Mouse (Mus musculus): Measurements from ENCODE around the gene Wbp1l. TPM values are rescaled to one million over a fixed set of nuclear protein-coding genes. Genes with fewer than 3 reads are reported as not detected.

Gene Wbp1l
- polyA plus RNA-seq, 1 experiment from 2014 or later = 37.0 TPM

DNA sequence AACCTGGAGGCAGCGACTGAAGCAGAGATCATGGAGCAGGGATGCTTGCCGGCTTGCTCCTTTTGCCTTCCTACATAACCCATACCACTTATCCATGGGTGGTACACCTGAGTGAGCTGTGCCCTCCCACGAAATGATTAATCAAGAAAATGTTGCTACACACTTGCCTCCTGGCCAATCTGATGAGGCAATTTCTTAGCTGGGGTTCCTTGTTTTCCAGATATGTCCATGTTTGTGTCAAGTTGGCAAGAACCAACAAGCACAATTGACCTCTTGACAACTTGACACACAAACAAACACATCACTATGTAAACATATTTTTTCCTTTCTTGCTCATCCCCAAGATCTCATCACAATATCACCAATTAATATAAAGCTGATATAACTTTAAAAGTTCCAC, 76.8 kb downstream of the Wbp1l start:
- 89% methylated on average over 3 of the region's 3 CpGs for WGBS
- Histone ChIP-seq H3K4me2 (replicated peaks; ENCODE audit: low read depth, low read length) (no peak overlapping the region), H3K9ac (replicated peaks; ENCODE audit: low read depth, low read length) (no peak overlapping the region), H3K27me3 (ENCODE audit: control insufficient read depth, insufficient read depth, low read length) (no peaks in the 10 kb centered on the region), H3K4me3 (ENCODE audit: low read depth, low read length) (no peak overlapping the region), H3K4me1 (ENCODE audit: control insufficient read depth, insufficient read depth, low read length) (no peaks in the 10 kb centered on the region), H3K9me3 (ENCODE audit: control insufficient read depth, low read depth, low read length) (no peaks in the 10 kb centered on the region), H3K27ac (ENCODE audit: low read length) (no peak overlapping the region), H3K36me3 (ENCODE audit: control insufficient read depth, insufficient read depth, low read length) (no peaks in the 10 kb centered on the region)
- ATAC-seq (ENCODE audit: insufficient number of reproducible peaks, insufficient read depth, low FRiP score, low read depth) = no peak

DNA sequence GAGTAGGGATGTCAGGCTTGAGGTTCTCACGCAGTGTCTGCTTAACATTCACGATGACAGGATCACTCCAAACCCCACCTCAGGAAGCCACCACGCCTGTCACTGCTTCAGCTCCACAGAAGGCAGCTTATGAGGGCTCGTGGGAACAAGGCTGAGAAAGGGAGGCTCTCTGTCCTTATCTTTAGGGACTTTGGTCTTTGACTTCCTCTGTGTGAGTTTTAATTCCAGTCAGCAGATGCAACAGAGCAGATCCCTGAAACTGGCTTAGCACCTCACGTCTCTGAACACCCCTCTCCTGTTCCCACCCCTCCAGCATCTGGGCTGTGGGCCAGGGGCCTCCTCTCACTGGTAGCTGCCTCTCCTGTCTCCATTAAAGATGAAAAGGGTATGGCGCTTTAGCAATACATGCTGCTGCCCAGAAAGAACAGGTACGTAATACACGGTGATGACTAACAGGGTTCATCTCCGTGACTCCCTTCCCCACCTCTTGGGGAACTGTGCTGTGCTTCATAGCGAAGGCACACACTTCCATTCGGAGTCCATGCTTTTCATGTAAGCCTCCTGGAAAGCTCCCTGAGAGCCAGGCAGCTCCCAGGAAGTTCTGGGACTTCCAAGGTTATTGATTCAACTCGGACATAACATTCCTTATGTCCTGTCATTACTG, 81.0 kb downstream of the Wbp1l start:
- Histone ChIP-seq H3K4me1 (ENCODE audit: control insufficient read depth, insufficient read depth, low read length) (no peaks in the 10 kb centered on the region), H3K4me3 (ENCODE audit: low read depth, low read length) (no peak overlapping the region), H3K36me3 (ENCODE audit: control insufficient read depth, insufficient read depth, low read length) (no peaks in the 10 kb centered on the region), H3K9ac (replicated peaks; ENCODE audit: low read depth, low read length) (no peak overlapping the region), H3K27me3 (ENCODE audit: control insufficient read depth, insufficient read depth, low read length) (no peaks in the 10 kb centered on the region), H3K4me2 (replicated peaks; ENCODE audit: low read depth, low read length) (no peak overlapping the region), H3K27ac (ENCODE audit: low read length) (no peak overlapping the region), H3K9me3 (ENCODE audit: control insufficient read depth, low read depth, low read length) (no peaks in the 10 kb centered on the region)
- ATAC-seq (ENCODE audit: insufficient number of reproducible peaks, insufficient read depth, low FRiP score, low read depth) = no peak
- 51% methylated on average over 12 of the region's 12 CpGs for WGBS

DNA sequence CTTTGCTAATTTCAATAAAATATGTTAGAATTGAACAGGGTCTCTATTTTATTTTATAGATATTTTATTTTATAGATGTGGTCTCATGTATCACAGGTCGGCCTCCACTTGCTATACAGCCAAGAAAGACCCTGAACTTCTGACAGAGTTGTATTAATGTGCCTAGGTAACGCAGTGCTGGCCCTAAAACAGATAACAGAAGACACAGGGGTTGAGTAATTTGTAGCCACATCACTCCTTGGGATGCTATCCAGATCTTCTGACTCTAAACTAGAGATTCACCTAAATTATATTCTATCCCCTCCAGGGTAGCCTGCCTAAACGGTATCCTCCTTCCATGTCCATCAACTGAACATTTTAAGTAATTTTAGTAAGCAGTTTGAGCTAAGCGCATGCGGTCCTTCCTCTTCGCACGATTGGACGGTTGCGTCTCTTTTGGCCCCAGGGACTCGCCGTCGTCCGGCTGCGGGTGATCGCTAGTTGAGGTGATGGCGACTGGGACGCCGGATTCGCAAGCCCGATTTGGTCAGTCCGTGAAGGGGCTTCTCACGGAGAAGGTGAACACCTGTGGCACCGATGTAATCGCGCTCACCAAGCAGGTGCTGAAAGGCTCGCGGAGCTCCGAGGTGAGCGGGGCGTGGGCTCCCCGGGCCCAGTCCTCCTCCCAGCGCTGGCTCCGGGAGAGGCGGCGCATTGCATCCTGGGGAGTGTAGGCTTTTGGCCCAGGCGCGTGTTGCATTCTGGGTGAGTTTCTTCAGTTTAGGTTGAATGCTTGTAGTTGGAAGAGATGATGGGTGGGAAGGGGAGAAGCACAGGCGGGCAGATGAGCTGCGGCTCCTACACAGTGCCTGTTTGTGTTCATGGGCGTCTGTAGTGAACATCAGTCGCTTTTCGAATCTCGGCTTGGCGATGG, 90.8 kb downstream of the Wbp1l start, which contains the start of gene Borcs7:
Gene Borcs7 (plus strand): TSS at position 447 of the 913 bp plus-strand sequence.
- no peaks in the 10 kb centered on the region for H3K36me3 ChIP-seq (ENCODE audit: control insufficient read depth, insufficient read depth, low read length)
- WGBS = 2% methylated on average over 44 of the region's 44 CpGs
- no peaks in the 10 kb centered on the region for H3K27me3 ChIP-seq (ENCODE audit: control insufficient read depth, insufficient read depth, low read length)
- peak within 1 kb of the TSS; percentile 81 for H3K9ac ChIP-seq (replicated peaks; ENCODE audit: low read depth, low read length)
- H3K4me2 ChIP-seq (replicated peaks; ENCODE audit: low read depth, low read length) = peak within 1 kb of the TSS; percentile 36
- 0 out of 2 replicates have a peak, but pooled peaks cover 5% of the 10 kb centered on the region for H3K4me1 ChIP-seq (ENCODE audit: control insufficient read depth, insufficient read depth, low read length)
- peak; percentile 94 for ATAC-seq (ENCODE audit: insufficient number of reproducible peaks, insufficient read depth, low FRiP score, low read depth)
- H3K4me3 ChIP-seq (ENCODE audit: low read depth, low read length) = peak within 1 kb of the TSS; percentile 76
- peak within 1 kb of the TSS; percentile 66 for H3K27ac ChIP-seq (ENCODE audit: low read length)
- H3K9me3 ChIP-seq (ENCODE audit: control insufficient read depth, low read depth, low read length) = no peaks in the 10 kb centered on the region

DNA sequence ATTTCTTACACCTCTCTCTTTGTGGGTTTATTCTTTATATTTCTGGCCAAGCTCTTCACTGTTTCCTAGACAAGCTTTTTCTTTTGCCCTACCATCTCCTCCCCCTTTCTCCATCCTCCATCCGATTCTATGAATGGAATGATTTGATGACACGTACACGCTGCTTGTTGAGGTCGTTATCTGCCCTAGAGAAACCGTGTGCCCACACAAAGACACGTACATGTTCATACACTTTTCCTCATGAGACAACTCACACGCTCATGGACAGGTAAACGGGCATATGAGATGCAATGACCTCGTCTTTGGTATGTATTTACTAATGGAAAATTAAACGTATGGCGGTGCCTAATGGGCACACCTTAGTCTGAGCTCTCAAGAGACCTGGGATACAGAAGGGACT, 91.5 kb downstream of the Wbp1l start:
- Histone ChIP-seq H3K4me3 (ENCODE audit: low read depth, low read length) (peak overlapping the region; percentile 76), H3K9ac (replicated peaks; ENCODE audit: low read depth, low read length) (peak overlapping the region; percentile 81), H3K27me3 (ENCODE audit: control insufficient read depth, insufficient read depth, low read length) (no peaks in the 10 kb centered on the region), H3K36me3 (ENCODE audit: control insufficient read depth, insufficient read depth, low read length) (no peaks in the 10 kb centered on the region), H3K27ac (ENCODE audit: low read length) (no peak overlapping the region), H3K4me2 (replicated peaks; ENCODE audit: low read depth, low read length) (peak overlapping the region; percentile 36), H3K9me3 (ENCODE audit: control insufficient read depth, low read depth, low read length) (no peaks in the 10 kb centered on the region), H3K4me1 (ENCODE audit: control insufficient read depth, insufficient read depth, low read length) (0 out of 2 replicates have a peak, but pooled peaks cover 5% of the 10 kb centered on the region)
- WGBS = 74% methylated on average over 11 of the region's 11 CpGs
- 0 out of 2 replicates have a peak, but pooled peaks have one; percentile 8 for ATAC-seq (ENCODE audit: insufficient number of reproducible peaks, insufficient read depth, low FRiP score, low read depth)

DNA sequence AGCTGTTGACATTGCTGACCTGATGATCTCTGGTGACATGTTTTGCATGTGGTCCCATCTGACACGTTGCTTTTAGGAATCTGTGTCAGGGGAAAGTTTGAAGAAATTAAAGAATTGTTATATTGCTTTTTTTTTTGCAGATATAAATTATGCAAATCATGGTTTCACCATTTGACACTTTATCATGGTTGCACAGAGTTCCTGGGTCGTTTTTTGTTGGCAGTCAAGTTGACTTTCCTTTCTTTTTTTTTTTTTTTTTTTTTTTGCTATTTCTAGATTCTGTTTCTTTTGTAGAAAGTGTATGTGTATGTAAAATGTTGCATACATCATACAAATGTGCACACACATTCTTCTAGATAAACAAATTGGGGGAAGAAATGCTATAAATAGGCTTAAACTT, 92.2 kb downstream of the Wbp1l start:
- Histone ChIP-seq H3K9ac (replicated peaks; ENCODE audit: low read depth, low read length) (no peak overlapping the region), H3K4me1 (ENCODE audit: control insufficient read depth, insufficient read depth, low read length) (0 out of 2 replicates have a peak, but pooled peaks cover 5% of the 10 kb centered on the region), H3K9me3 (ENCODE audit: control insufficient read depth, low read depth, low read length) (no peaks in the 10 kb centered on the region), H3K4me3 (ENCODE audit: low read depth, low read length) (no peak overlapping the region), H3K36me3 (ENCODE audit: control insufficient read depth, insufficient read depth, low read length) (no peaks in the 10 kb centered on the region), H3K27me3 (ENCODE audit: control insufficient read depth, insufficient read depth, low read length) (no peaks in the 10 kb centered on the region), H3K4me2 (replicated peaks; ENCODE audit: low read depth, low read length) (no peak overlapping the region), H3K27ac (ENCODE audit: low read length) (no peak overlapping the region)
- ATAC-seq (ENCODE audit: insufficient number of reproducible peaks, insufficient read depth, low FRiP score, low read depth) = no peak
- 63% methylated on average over 2 of the region's 2 CpGs for WGBS

DNA sequence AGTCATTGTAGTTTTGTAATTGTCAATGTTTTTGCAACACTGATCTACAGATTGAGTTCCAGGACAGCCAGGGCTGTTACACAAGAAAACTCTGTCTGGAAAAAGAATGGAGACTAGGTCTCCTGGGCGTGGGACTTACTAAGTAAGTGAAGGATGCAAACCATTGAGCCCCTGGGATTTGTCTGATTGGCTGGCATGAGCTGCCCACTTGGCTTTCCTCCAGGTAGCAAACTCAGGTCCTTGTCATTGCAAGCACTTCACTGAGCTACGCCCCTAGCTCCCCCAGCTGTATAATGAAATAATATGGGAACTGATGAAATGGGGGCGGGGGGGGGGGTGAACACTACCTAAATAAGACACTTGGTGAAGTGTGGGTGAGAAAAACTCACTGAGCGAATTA, 94.3 kb downstream of the Wbp1l start:
- WGBS = 87% methylated on average over 4 of the region's 4 CpGs
- H3K9ac ChIP-seq (replicated peaks; ENCODE audit: low read depth, low read length) = no peak overlapping the region
- H3K4me2 ChIP-seq (replicated peaks; ENCODE audit: low read depth, low read length) = no peak overlapping the region
- H3K9me3 ChIP-seq (ENCODE audit: control insufficient read depth, low read depth, low read length) = no peaks in the 10 kb centered on the region
- H3K4me3 ChIP-seq (ENCODE audit: low read depth, low read length) = no peak overlapping the region
- ATAC-seq (ENCODE audit: insufficient number of reproducible peaks, insufficient read depth, low FRiP score, low read depth) = no peak
- 0 out of 2 replicates have a peak, but pooled peaks cover 5% of the 10 kb centered on the region for H3K4me1 ChIP-seq (ENCODE audit: control insufficient read depth, insufficient read depth, low read length)
- H3K27me3 ChIP-seq (ENCODE audit: control insufficient read depth, insufficient read depth, low read length) = no peaks in the 10 kb centered on the region
- H3K36me3 ChIP-seq (ENCODE audit: control insufficient read depth, insufficient read depth, low read length) = no peaks in the 10 kb centered on the region
- no peak overlapping the region for H3K27ac ChIP-seq (ENCODE audit: low read length)

DNA sequence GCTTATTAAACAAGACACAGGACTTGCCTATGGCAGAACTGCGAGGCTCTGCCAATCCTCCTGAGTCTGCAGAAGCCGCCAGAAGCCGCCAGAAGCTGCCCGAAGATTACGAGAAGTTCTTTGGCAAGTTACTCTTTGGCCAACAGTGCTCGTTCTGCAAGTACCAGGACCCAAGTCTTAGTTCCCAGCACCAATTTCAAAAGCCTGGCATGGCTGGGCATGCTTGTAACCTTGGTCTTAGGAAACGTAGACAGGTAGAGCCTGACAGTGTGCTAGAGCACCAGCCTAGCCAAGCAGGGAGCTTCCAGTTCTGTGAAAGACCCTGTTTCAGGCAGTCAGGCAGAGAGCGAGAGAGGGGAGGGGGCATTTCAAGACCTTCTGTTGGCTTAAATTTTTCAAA, 97.6 kb downstream of the Wbp1l start:
- 95% methylated on average over 8 of the region's 8 CpGs for WGBS
- H3K4me1 ChIP-seq (ENCODE audit: control insufficient read depth, insufficient read depth, low read length) = no peaks in the 10 kb centered on the region
- no peak overlapping the region for H3K4me3 ChIP-seq (ENCODE audit: low read depth, low read length)
- no peaks in the 10 kb centered on the region for H3K27me3 ChIP-seq (ENCODE audit: control insufficient read depth, insufficient read depth, low read length)
- no peaks in the 10 kb centered on the region for H3K9me3 ChIP-seq (ENCODE audit: control insufficient read depth, low read depth, low read length)
- H3K4me2 ChIP-seq (replicated peaks; ENCODE audit: low read depth, low read length) = no peak overlapping the region
- no peak overlapping the region for H3K27ac ChIP-seq (ENCODE audit: low read length)
- H3K9ac ChIP-seq (replicated peaks; ENCODE audit: low read depth, low read length) = no peak overlapping the region
- ATAC-seq (ENCODE audit: insufficient number of reproducible peaks, insufficient read depth, low FRiP score, low read depth) = no peak
- peaks cover 5% of the 10 kb centered on the region; the same call in 1 of the 2 replicates for H3K36me3 ChIP-seq (ENCODE audit: control insufficient read depth, insufficient read depth, low read length)

DNA sequence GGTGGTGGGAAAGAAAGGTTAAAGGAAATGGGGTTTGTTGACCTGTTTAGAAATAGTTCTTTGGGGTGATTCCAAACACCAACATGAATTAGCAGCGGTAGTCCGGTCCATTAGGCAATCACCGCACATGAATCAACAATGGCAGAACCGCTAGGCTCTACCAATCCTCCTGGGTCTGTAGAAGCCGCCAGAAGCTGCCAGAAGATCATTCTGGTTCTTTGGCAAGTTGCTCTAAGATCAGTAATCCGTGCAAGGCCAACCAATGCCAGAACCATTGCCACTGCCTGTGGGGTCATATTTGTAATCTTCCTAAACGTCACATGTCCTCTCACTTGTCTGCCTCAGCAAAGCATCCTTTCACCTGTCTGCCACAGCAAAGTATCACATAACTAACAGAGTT, 98.1 kb downstream of the Wbp1l start:
- Histone ChIP-seq H3K4me3 (ENCODE audit: low read depth, low read length) (no peak overlapping the region), H3K36me3 (ENCODE audit: control insufficient read depth, insufficient read depth, low read length) (peaks cover 5% of the 10 kb centered on the region; the same call in 1 of the 2 replicates), H3K27ac (ENCODE audit: low read length) (no peak overlapping the region), H3K27me3 (ENCODE audit: control insufficient read depth, insufficient read depth, low read length) (no peaks in the 10 kb centered on the region), H3K4me2 (replicated peaks; ENCODE audit: low read depth, low read length) (no peak overlapping the region), H3K9me3 (ENCODE audit: control insufficient read depth, low read depth, low read length) (no peaks in the 10 kb centered on the region), H3K9ac (replicated peaks; ENCODE audit: low read depth, low read length) (no peak overlapping the region), H3K4me1 (ENCODE audit: control insufficient read depth, insufficient read depth, low read length) (no peaks in the 10 kb centered on the region)
- no peak for ATAC-seq (ENCODE audit: insufficient number of reproducible peaks, insufficient read depth, low FRiP score, low read depth)
- 92% methylated on average over 7 of the region's 7 CpGs for WGBS

Data from stomach, embryonic 14.5 days (tissue).